Mouse (Mus musculus): Measurements from ENCODE around the gene Snorc.
"Not testable (repeated sequence)": the region's sequence is repeated elsewhere in the genome, so short reads cannot be mapped to it uniquely, and the experiment has no call there.

Gene Snorc

DNA sequence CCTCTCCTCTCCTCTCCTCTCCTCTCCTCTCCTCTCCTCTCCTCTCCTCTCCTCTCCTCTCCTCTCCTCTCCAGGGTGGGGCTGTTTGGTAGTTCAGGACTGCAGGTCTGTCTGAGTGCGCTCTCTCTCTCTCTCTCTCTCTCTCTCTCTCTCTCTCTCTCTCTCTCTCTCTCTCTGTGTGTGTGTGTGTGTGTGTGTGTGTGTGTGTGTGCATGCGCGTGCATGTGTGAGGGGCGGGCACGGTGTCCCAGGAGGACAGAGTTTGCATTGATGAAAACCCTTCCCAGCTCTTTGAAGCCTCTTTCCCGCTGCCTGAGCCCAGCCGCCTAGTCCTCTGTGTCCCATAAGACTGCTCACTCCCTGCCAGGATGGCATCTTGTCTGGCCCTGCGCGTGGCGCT is at the start of gene Snorc:
Snorc (plus strand) TSS at position 301 of the 400 bp plus-strand sequence.
- DNase-seq (ENCODE audit: low read depth): not testable (repeated sequence)

DNA sequence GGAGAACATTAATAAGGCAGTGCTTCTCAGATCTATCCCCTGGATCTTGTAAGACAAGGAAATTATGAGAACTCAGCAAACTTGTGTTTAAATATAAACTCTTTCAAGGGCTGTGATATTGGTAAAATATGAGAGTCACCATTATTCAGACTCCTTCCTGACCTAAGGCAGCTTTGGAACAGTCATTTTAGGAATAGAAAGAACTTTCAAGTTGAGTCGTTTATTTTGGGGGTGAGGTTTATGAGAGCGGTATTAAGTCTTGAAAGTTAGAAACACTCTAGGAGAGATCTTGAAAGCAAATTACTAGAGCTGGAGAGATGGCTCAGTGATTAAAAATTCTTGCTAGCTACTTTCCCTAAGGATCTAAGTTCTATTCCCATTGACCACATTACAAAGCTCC is 34.9 kb upstream of the Snorc start:
- DNase-seq (ENCODE audit: low read depth): no peak

- DNase-seq (ENCODE audit: low read depth): no peak
These were observed 33.5 kb upstream of the Snorc start for GRCm38 (mm10) chr1:87436583-87436982.

DNA sequence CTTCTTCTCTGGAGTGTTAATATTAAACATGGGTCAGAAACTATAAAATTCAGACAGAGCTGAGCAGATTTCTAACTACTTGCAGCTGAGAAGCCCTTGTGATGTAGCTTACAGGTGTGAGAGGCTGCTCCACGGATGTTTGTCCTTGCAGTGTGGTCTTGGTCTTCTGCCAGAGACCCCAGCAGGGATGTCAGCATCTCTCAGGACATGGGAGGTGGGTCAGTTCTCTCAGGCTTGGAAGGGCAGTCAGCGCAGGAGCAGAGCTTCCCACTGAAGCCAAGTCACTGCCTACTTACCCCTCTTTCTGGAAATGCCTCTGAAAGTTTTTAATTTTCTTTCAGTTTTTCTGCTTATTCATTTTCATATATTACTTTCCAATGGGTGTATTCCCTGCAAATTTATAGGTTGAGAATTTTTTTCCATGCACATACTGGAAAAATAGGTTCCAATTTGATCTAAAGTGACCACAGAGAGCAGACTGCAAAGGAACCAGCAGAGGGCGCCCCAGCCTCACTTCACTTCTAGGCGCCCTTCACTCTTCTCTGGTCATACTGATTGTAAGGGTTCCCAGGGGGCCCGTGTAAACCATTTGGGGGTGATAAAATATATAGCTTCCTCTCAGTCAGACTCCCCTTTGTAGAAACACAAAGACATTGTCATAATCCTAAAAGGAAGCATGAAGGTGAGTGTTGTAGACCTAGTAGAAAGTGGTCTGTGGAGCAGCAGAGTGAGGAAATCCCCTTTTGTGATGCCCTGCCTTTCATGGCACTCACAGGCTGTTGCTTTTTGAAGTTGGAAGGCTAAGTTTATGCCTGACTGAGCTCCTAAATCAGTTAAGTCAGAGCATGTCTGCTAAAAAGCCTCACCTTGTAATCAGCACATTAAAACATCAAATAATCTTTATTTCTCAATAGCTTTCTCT is 22.6 kb upstream of the Snorc start:
- peak; percentile 72 for DNase-seq (ENCODE audit: low read depth)

DNA sequence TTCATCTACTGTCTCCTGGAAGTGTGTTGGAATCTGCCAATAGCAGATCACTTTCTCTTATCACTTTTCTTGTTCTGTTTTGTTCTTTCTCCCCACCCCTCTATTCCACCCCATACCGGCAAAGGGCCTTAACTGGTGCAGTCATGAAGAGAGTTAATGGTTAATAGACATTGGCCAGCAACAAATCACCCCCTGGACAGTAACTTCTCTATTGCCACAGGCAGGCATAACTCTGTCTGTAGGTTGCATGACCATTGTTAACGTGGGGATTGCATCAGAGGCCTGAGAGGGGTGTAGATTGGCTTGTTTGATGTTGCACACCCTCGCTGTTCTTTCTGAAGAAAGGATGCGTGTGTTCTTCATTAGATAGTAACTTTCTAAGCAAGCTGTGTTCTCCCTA is 20.6 kb upstream of the Snorc start:
- no peak for DNase-seq (ENCODE audit: low read depth)

DNA sequence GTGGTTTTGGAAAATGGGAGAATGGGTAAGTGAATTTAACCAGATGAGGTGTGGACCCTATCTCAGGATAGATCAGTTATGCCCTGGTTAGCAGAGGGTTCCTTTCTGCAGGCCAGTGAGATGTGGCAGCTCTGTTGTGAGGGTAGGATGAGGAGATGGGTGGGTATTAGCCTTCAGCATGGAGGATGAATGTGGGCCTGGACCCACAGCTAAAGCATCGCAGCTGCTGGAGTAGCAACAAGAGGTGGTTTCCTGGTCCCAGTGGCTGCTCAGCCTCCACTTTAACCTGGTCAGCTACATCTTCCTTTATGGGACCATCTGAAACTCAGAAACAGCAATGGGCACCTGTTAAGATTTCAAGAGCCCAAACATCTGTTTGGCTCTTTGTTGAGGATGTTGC is 13.6 kb upstream of the Snorc start:
- no peak for DNase-seq (ENCODE audit: low read depth)

DNA sequence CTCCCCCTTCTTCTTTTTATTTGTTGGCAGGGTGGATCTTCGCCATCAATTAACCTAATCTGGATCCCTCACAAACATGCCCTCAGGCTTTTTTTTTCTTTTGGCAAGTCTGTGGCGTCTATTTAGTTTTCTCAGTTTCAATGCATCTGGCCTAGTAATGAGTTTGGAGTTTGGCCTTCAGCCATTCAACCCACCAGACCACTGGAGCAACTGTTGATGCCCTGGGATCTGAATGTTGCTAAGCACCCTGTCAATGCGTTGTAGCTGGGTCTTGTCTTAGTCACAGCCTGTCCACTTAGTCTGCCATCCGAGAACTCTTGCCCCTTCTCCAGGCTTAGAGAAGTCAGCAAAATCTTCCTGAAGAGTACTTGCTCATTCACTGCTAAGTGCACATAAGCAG is 12.0 kb upstream of the Snorc start:
- DNase-seq (ENCODE audit: low read depth): no peak

GRCm38 (mm10) chr1:87459856-87460255 is 10.2 kb upstream of the Snorc start:
- DNase-seq (ENCODE audit: low read depth): not testable (repeated sequence)

DNA sequence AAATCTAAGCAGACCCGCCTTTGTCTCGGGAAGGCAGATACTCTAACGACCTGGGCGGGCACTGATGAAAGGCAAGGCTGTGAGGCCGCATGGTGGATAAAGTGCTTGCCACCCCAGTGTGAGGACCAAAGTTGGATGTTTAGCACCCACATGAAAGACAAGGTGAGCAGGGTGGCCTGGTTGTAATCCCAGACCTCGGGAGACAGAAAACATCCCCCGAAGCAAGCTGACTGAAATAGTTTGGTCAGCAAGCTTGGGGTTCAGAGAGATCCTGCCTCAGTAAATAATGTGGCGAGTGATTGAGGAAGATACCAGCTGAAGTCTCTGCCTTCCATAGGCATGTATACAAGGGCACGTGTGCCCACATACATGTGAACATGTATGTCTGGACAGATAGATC is 2.6 kb upstream of the Snorc start:
- no peak for DNase-seq (ENCODE audit: low read depth)

DNA sequence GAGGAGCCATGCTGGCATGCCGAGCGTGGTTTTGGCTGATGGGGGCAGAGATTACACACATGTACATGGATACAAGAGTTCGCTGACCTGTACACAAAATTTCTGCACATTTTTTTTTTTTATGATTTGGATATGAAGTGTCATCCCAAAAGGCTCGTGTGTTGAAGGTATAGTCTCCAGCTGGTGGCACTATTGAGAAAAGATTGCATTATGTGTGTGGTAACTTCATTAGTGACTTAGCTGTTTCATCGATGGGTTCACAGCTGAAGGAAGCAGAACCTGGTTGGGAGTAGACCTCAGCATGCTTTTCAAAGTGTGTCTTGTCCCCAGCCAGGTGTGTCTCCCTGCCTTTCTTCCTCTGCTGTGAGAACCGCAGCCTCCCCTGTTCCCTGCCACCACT is 1.8 kb upstream of the Snorc start:
- no peak for DNase-seq (ENCODE audit: low read depth)

DNA sequence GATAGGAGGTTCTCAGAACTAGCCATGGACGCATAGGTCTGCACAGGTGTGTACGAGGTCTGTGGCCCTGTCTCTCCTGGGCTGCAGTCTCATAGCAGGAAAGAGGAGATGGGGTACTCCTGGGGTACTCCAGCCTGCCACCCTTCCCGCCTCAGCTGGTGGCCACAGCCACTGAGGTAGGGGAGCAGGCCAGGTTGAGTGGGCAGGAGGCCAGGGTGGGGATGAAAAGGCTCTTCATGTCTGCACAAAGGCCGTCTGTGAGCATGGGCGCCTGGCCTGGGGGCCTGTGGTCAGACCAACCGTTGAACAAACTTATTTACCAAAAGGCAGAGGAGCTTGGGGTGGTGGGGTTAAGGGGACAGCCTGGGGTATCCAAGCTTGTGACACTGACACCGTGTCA is 1.8 kb downstream of the Snorc start:
- DNase-seq (ENCODE audit: low read depth): no peak

DNA sequence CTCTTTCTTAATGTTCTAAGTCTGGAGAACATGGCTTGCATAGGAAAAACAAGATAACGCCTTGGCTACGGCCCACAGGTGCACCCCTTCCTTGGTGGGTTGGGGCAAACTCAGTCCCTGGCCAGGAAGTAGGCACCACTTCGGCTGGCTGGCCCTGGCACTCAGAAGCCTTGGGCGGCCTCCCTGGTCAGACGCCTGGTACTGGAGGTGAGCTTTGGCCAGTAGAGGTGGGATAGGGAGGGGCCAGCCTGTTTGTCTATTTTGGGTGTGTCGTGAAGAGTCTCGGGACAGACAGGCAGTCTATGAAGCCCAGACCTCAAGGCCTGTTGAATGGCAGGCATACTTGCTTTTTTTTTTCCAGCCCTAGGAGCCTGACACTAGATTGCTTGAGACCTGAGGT is 2.5 kb downstream of the Snorc start:
- DNase-seq (ENCODE audit: low read depth): no peak

- no peak for DNase-seq (ENCODE audit: low read depth)
These were observed 5.2 kb downstream of the Snorc start for GRCm38 (mm10) chr1:87475076-87475895.

DNA sequence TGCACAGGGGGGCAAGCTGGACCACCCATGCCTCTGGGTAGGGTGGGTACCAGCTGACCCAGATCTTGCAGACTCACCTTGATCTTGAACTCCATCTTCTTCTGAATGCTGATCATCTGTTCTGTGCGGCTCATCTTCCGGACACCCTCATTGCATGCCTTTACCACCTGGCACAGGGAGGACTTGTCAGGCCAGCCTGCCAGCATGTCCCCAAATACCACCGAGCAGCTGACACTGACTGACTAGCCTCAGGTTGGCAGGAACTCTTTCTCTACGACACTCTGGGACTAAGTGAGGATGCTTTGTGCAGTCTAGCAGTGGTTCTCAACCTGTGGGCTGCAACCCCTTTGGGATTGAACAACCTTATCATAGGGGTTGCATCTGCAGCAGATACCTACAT is 12.5 kb downstream of the Snorc start:
- no peak for DNase-seq (ENCODE audit: low read depth)

DNA sequence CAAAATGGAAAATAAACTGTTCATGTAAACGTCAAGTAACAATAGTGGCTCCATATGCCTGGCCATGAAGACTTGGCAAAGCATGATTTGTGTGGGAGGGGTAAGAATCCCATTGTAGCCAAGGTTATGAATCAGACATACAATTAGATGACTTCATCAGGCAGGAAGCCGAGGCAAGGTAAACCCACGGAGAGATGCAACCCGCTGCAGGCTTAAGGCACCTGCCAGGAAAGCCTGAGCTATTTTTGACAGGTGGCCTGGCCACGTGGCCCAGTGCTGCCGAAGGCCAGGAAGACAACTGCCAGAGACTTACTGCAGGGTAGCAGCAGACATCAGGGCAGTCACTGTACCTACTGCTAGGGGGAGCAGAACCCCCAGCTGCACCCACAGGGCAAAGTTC is 16.3 kb downstream of the Snorc start:
- no peak for DNase-seq (ENCODE audit: low read depth)

GRCm38 (mm10) chr1:87492285-87492684 is 22.2 kb downstream of the Snorc start:
- DNase-seq (ENCODE audit: low read depth): no peak

DNA sequence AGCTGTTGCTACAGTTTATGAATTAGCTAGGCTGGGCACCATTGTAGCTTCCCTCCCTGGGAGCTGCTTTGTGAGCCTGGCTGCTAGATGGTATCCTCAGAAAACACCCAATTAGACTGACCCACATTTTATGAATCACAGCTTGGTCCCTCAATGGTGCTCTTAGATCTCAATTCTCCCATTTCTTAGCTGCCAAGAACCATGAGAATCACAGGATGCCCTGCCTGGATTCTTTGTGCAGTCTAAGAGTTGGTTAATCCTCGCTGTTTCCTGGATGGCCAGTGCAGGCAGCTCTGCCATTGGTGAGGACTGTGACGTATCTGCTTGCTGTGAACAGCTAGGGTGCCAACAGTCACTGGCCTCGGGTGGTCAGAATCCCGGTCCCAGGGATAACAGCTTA is 23.5 kb downstream of the Snorc start:
- no peak for DNase-seq (ENCODE audit: low read depth)

DNA sequence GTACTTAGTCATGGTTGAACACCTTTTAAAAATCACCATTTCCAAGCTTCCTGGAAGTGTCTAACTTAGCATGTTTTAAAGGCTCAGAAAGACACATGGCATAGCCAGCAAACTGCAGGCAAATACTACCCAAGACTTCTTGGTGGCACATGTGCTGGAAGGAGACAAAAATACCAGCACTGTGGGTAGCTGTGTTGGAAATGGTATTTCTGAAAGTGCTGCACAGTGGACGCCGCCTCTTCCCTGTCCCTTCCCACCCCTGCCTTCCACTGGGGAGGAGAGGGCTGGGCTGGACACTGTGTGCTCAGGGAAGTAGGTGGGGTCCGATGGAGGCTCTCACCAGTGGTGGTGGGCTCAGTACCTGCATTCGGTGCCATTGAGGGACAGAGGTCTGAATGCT is 35.5 kb downstream of the Snorc start:
- DNase-seq (ENCODE audit: low read depth): no peak

DNA sequence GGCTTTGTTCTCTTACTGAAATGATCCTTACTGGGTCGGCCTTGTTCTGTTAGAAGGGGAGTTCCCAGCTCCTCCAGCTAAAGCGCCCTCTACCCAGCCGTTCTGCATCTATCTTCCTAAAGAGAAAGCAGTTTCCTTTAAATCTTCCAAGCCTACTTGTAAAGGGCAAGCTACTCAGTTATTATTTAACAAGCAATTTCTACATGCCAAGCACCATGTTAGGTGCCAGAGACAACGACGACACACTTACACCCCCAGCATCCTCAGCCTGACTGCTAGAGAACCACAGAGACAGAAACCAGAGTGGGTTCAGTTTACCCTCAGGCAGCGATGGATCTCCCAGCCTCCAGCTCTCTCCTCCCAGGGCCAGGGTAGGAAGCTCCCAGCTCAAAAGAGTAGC is 37.8 kb downstream of the Snorc start:
- no peak for DNase-seq (ENCODE audit: low read depth)

DNA sequence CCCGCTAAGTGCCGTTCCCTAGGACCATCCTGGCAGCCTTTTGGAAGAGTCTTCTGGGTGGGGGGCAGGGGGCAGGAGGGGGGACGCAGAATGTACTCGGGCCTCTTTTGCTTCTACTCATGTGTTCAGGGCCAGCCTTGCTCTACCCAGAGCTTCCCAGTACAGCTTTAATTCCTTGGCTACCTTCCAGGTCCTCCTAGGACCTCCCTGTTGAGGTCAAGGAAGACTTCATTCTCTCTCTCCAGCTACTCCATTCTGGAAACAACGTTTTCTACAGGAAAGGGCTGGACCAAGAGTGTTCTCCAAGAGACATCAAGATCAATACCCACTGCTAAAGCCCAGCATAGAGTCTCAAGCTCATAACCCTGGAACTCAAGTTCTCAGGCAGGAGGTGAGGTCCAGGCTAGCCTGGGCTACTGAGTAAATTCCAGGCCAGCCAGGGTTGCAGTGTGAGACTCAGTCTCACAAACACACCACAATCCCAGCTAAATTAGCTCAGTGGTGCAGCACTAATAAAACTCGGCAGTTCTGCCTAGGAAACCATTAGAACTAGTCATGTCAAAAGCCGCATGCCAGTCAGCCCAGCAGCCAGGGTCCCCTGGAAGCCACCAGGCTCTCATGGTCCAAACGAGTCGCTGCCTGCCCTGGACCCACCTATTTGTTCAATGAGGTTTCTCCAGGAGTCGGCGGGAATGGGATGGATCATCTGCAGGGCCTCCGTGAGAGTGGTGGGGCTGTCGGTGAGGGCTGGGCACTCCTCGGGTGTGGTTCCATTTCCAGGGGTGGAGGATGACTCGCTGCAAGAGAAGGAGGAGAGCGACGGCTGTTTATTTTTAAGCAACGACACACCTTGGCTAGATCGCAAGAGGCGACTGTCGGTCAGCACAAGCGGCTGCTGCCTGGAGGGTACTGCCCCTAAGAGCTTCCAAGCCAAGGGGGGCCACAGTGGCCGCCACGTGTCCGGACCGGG is 38.8 kb downstream of the Snorc start:
- no peak for DNase-seq (ENCODE audit: low read depth)

GRCm38 (mm10) chr1:87509561-87510165 is 39.6 kb downstream of the Snorc start, which contains the start of gene Neu2:
Gene Neu2 (plus strand): TSS chr1:87509889.
- DNase-seq (ENCODE audit: low read depth): no peak
